Mouse (Mus musculus): Measurements from ENCODE around the gene Gm10722.
"Not testable (repeated sequence)": the region's sequence is repeated elsewhere in the genome, so short reads cannot be mapped to it uniquely, and the experiment has no call there.

The Gm10722 gene

DNA sequence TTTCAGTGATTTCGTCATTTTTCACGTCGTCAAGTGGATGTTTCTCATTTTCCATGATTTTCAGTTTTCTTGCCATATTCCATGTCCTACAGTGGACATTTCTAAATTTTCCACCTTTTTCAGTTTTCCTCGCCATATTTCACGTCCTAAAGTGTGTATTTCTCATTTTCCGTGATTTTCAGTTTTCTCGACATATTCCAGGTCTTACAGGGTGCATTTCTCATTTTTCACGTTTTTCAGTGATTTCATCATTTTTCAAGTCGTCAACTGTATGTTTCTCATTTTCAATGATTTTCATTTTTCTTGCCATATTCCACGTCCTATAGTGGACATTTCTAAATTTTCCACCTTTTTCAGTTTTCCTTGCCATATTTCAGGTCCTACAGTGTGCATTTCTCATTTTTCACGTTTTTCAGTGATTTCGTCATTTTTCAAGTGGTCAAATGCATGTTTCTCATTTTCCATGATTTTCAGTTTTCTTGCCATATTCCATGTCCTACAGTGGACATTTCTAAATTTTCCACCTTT is at the start of gene Gm10722:
Gene Gm10722, plus strand, starts transcription at position 478 of the 528 bp plus-strand sequence.
- peak; percentile 22 for DNase-seq (ENCODE audit: low spot score)

DNA sequence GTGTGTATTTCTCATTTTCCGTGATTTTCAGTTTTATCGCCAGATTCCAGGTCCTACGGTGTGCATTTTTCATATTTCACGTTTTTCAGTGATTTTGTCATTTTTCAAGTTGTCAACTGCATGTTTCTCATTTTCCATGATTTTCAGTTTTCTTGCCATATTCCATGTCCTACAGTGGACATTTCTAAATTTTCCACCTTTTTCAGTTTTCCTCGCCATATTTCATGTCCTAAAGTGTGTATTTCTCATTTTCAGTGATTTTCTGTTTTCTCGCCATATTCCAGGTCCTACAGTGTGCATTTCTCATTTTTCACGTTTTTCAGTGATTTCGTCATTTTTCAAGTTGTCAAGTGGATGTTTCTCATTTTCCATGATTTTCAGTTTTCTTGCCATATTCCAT is 284 bp downstream of the Gm10722 start:
- DNase-seq (ENCODE audit: low spot score): not testable (repeated sequence)

DNA sequence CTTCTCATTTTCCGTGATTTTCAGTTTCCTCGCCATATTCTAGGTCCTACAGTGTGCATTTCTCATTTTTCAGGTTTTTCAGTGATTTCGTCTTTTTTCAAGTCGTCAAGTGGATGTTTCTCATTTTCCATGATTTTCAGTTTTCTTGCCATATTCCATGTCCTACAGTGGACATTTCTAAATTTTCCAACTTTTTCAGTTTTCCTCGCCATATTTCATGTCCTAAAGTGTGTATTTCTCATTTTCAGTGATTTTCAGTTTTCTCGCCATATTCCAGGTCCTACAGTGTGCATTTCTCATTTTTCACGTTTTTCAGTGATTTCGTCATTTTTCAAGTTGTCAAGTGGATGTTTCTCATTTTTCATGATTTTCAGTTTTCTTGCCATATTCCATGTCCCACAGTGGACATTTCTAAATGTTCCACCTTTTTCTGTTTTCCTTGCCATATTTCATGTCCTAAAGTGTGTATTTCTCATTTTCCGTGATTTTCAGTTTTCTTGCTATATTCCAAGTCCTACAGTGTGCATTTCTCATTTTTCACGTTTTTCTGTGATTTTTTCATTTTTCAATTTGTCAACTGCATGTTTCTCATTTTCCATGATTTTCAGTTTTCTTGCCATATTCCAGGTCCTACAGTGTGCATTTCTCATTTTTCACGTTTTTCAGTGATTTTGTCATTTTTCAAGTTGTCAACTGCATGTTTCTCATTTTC is 1.4 kb downstream of the Gm10722 start:
- peak; percentile 20 for DNase-seq (ENCODE audit: low spot score)

DNA sequence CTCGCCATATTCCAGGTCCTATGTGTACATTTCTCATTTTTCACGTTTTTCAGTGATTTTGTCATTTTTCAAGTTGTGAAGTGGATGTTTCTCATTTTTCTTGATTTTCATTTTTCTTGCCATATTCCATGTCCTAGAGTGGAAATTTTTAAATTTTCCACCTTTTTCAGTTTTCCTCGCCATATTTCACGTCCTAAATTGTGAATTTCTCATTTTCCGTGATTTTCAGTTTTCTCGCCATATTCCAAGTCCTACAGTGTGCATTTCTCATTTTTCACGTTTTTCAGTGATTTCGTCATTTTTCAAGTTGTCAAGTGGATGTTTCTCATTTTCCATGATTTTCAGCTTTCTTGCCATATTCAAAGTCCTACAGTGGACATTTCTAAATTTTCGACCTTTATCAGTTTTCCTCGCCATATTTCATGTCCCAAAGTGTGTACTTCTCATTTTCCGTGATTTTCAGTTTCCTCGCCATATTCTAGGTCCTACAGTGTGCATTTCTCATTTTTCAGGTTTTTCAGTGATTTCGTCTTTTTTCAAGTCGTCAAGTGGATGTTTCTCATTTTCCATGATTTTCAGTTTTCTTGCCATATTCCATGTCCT is 2.2 kb downstream of the Gm10722 start, which contains the start of gene Gm11168:
Gene Gm11168, plus strand, starts transcription at position 553 of the 603 bp plus-strand sequence.
- not testable (repeated sequence) for DNase-seq (ENCODE audit: low spot score)

DNA sequence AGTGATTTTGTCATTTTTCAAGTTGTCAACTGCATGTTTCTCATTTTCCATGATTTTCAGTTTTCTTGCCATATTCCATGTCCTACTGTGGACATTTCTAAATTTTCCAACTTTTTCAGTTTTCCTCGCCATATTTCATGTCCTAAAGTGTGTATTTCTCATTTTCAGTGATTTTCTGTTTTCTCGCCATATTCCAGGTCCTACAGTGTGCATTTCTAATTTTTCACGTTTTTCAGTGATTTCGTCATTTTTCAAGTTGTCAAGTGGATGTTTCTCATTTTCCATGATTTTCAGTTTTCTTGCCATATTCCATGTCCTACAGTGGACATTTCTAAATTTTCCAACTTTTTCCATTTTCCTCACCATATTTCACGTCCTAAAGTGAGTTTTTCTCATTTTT is 5.5 kb downstream of the Gm10722 start:
- not testable (repeated sequence) for DNase-seq (ENCODE audit: low spot score)

DNA sequence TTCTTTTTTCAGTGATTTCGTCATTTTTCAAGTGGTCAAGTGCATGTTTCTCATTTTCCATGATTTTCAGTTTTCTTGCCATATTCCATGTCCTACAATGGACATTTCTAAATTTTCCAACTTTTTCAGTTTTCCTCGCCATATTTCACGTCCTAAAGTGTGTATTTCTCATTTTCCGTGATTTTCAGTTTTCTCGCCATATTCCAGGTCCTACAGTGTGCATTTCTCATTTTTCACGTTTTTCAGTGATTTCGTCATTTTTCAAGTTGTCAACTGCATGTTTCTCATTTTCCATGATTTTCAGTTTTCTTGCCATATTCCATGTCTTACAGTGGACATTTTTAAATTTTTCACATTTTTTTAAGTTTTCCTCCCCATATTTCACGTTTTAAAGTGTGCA is 5.9 kb downstream of the Gm10722 start:
- DNase-seq (ENCODE audit: low spot score): not testable (repeated sequence)

DNA sequence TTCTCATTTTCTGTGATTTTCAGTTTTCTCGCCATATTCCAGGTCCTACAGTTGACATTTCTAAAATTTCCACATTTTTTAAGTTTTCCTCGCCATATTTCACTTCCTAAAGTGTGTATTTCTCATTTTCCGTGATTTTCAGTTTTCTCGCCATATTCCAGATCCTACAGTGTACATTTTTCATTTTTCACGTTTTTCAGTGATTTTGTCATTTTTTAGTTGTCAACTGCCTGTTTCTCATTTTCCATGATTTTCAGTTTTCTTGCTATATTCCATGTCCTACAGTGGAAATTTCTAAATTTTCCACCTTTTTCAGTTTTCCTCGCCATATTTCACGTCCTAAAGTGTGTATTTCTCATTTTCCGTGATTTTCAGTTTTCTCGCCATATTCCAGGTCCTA is 6.5 kb downstream of the Gm10722 start:
- DNase-seq (ENCODE audit: low spot score): not testable (repeated sequence)

DNA sequence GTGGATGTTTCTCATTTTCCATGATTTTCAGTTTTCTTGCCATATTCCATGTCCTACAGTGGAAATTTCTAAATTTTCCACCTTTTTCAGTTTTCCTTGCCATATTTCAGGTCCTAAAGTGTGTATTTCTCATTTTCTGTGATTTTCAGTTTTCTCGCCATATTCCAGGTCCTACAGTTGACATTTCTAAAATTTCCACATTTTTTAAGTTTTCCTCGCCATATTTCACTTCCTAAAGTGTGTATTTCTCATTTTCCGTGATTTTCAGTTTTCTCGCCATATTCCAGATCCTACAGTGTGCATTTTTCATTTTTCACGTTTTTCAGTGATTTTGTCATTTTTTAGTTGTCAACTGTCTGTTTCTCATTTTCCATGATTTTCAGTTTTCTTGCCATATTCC is 8.6 kb downstream of the Gm10722 start:
- not testable (repeated sequence) for DNase-seq (ENCODE audit: low spot score)

DNA sequence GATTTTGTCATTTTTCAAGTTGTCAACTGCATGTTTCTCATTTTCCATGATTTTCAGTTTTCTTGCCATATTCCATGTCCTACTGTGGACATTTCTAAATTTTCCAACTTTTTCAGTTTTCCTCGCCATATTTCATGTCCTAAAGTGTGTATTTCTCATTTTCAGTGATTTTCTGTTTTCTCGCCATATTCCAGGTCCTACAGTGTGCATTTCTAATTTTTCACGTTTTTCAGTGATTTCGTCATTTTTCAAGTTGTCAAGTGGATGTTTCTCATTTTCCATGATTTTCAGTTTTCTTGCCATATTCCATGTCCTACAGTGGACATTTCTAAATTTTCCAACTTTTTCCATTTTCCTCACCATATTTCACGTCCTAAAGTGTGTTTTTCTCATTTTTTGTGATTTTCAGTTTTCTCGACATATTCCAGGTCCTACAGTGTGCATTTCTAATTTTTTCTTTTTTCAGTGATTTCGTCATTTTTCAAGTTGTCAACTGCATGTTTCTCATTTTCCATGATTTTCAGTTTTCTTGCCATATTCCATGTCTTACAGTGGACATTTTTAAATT is 11.4 kb downstream of the Gm10722 start:
- not testable (repeated sequence) for DNase-seq (ENCODE audit: low spot score)

DNA sequence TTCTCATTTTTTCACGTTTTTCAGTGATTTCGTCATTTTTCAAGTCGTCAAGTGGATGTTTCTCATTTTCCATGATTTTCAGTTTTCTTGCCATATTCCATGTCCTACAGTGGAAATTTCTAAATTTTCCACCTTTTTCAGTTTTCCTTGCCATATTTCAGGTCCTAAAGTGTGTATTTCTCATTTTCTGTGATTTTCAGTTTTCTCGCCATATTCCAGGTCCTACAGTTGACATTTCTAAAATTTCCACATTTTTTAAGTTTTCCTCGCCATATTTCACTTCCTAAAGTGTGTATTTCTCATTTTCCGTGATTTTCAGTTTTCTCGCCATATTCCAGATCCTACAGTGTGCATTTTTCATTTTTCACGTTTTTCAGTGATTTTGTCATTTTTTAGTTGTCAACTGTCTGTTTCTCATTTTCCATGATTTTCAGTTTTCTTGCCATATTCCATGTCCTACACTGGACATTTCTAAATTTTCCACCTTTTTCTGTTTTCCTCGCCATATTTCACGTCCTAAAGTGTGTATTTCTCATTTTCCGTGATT is 12.1 kb downstream of the Gm10722 start, which contains the start of gene Gm10721:
Gene Gm10721, plus strand, starts transcription at position 408 of the 547 bp plus-strand sequence.
- DNase-seq (ENCODE audit: low spot score): not testable (repeated sequence)

DNA sequence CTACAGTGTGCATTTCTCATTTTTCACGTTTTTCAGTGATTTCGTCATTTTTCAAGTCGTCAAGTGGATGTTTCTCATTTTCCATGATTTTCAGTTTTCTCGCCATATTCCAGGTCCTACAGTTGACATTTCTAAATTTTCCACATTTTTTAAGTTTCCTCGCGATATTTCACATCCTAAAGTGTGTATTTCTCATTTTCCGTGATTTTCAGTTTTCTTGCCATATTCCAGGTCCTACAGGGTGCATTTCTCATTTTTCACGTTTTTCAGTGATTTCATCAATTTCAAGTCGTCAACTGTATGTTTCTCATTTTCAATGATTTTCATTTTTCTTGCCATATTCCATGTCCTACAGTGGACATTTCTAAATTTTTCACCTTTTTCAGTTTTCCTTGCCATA is 14.6 kb downstream of the Gm10722 start, which contains the start of gene Gm10720:
Gene Gm10720, plus strand, starts transcription at position 301 of the 400 bp plus-strand sequence.
- DNase-seq (ENCODE audit: low spot score): not testable (repeated sequence)

DNA sequence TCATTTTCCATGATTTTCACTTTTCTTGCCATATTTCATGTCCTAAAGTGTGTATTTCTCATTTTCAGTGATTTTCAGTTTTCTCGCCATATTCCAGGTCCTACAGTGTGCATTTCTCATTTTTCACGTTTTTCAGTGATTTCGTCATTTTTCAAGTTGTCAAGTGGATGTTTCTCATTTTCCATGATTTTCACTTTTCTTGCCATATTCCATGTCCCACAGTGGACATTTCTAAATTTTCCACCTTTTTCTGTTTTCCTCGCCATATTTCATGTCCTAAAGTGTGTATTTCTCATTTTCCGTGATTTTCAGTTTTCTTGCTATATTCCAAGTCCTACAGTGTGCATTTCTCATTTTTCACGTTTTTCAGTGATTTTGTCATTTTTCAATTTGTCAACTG is 15.2 kb downstream of the Gm10722 start:
- DNase-seq (ENCODE audit: low spot score): not testable (repeated sequence)

DNA sequence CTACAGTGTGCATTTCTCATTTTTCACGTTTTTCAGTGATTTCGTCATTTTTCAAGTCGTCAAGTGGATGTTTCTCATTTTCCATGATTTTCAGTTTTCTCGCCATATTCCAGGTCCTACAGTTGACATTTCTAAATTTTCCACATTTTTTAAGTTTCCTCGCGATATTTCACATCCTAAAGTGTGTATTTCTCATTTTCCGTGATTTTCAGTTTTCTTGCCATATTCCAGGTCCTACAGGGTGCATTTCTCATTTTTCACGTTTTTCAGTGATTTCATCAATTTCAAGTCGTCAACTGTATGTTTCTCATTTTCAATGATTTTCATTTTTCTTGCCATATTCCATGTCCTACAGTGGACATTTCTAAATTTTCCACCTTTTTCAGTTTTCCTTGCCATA is 16.4 kb downstream of the Gm10722 start, which contains the start of gene Gm10719:
Gene Gm10719, plus strand, starts transcription at position 301 of the 400 bp plus-strand sequence.
- not testable (repeated sequence) for DNase-seq (ENCODE audit: low spot score)

DNA sequence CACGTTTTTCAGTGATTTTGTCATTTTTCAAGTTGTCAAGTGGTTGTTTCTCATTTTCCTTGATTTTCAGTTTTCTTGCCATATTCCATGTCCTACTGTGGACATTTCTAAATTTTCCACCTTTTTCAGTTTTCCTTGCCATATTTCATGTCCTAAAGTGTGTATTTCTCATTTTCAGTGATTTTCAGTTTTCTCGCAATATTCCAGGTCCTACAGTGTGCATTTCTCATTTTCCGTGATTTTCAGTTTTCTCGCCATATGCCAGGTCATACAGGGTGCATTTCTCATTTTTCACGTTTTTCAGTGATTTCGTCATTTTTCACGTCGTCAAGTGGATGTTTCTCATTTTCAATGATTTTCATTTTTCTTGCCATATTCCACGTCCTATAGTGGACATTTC is 18.2 kb downstream of the Gm10722 start:
- not testable (repeated sequence) for DNase-seq (ENCODE audit: low spot score)

DNA sequence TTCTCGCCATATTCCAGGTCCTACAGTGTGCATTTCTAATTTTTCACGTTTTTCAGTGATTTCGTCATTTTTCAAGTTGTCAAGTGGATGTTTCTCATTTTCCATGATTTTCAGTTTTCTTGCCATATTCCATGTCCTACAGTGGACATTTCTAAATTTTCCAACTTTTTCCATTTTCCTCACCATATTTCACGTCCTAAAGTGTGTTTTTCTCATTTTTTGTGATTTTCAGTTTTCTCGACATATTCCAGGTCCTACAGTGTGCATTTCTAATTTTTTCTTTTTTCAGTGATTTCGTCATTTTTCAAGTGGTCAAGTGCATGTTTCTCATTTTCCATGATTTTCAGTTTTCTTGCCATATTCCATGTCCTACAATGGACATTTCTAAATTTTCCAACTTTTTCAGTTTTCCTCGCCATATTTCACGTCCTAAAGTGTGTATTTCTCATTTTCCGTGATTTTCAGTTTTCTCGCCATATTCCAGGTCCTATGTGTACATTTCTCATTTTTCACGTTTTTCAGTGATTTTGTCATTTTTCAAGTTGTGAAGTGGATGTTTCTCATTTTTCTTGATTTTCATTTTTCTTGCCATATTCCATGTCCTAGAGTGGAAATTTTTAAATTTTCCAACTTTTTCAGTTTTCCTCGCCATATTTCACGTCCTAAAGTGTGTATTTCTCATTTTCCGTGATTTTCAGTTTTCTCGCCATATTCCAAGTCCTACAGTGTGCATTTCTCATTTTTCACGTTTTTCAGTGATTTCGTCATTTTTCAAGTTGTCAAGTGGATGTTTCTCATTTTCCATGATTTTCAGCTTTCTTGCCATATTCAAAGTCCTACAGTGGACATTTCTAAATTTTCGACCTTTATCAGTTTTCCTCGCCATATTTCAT is 19.4 kb downstream of the Gm10722 start:
- DNase-seq (ENCODE audit: low spot score): not testable (repeated sequence)

DNA sequence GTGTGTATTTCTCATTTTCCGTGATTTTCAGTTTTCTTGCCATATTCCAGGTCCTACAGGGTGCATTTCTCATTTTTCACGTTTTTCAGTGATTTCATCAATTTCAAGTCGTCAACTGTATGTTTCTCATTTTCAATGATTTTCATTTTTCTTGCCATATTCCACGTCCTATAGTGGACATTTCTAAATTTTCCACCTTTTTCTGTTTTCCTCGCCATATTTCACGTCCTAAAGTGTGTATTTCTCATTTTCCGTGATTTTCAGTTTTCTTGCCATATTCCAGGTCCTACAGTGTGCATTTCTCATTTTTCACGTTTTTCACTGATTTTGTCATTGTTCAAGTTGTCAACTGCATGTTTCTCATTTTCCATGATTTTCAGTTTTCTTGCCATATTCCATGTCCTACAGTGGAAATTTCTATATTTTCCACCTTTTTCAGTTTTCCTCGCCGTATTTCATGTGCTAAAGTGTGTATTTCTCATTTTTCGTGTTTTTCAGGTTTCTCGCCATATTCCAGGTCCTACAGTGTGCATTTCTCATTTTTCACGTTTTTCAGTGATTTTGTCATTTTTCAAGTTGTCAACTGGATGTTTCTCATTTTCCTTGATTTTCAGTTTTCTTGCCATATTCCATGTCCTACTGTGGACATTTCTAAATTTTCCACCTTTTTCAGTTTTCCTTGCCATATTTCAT is 21.7 kb downstream of the Gm10722 start:
- peak; percentile 4 for DNase-seq (ENCODE audit: low spot score)

DNA sequence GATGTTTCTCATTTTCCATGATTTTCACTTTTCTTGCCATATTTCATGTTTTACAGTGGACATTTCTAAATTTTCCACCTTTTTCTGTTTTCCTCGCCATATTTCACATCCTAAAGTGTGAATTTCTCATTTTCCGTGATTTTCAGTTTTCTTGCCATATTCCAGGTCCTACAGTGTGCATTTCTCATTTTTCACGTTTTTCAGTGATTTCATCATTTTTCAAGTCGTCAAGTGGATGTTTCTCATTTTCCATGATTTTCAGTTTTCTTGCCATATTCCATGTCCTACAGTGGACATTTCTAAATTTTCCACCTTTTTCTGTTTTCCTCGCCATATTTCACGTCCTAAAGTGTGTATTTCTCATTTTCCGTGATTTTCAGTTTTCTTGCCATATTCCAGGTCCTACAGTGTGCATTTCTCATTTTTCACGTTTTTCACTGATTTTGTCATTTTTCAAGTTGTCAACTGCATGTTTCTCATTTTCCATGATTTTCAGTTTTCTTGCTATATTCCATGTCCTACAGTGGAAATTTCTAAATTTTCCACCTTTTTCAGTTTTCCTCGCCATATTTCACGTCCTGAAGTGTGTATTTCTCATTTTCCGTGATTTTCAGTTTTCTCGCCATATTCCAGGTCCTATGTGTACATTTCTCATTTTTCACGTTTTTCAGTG is 22.7 kb downstream of the Gm10722 start, which contains the start of gene Gm10718:
Gene Gm10718, plus strand, starts transcription at position 236 of the 673 bp plus-strand sequence.
- DNase-seq (ENCODE audit: low spot score): not testable (repeated sequence)

DNA sequence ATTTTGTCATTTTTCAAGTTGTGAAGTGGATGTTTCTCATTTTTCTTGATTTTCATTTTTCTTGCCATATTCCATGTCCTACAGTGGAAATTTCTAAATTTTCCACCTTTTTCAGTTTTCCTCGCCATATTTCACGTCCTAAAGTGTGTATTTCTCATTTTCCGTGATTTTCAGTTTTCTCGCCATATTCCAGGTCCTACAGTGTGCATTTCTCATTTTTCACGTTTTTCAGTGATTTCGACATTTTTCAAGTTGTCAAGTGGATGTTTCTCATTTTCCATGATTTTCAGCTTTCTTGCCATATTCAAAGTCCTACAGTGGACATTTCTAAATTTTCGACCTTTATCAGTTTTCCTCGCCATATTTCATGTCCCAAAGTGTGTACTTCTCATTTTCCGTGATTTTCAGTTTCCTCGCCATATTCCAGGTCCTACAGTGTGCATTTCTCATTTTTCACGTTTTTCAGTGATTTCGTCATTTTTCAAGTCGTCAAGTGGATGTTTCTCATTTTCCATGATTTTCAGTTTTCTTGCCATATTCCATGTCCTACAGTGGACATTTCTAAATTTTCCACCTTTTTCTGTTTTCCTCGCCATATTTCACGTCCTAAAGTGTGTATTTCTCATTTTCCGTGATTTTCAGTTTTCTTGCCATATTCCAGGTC is 23.4 kb downstream of the Gm10722 start:
- DNase-seq (ENCODE audit: low spot score): not testable (repeated sequence)

DNA sequence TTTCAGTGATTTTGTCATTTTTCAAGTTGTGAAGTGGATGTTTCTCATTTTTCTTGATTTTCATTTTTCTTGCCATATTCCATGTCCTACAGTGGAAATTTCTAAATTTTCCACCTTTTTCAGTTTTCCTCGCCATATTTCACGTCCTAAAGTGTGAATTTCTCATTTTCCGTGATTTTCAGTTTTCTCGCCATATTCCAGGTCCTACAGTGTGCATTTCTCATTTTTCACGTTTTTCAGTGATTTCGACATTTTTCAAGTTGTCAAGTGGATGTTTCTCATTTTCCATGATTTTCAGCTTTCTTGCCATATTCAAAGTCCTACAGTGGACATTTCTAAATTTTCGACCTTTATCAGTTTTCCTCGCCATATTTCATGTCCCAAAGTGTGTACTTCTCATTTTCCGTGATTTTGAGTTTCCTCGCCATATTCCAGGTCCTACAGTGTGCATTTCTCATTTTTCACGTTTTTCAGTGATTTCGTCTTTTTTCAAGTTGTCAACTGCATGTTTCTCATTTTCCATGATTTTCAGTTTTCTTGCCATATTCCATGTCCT is 24.3 kb downstream of the Gm10722 start, which contains the start of gene Gm10717:
Gene Gm10717, plus strand, starts transcription at position 506 of the 556 bp plus-strand sequence.
- DNase-seq (ENCODE audit: low spot score): not testable (repeated sequence)

All from embryo, embryonic 10 days (tissue).